Mouse (Mus musculus) testis, adult 2 months (tissue): ENCODE data around the gene Tnfrsf17. TPM values are rescaled to one million over a fixed set of nuclear protein-coding genes. Genes with fewer than 3 reads are reported as not detected.

Source experiments
- H3K27ac ChIP-seq: fragments of 200-500 bp; 2 replicates; pipeline ENCODE4 v1.5.1; 2012; ENCODE audit warnings: low read depth, low read length; ENCODE audit not compliant: control insufficient read depth, insufficient read depth
- H3K27me3 ChIP-seq: fragments of 200-500 bp; 2 replicates; pipeline ENCODE4 v1.6.1; 2012; ENCODE audit warnings: mild to moderate bottlenecking, low read length, moderate library complexity; ENCODE audit not compliant: control insufficient read depth, insufficient read depth
- H3K36me3 ChIP-seq: fragments of 200-500 bp; 2 replicates; pipeline ENCODE4 v1.6.1; 2012; ENCODE audit warnings: mild to moderate bottlenecking, low read length; ENCODE audit not compliant: control insufficient read depth, insufficient read depth
- H3K4me1 ChIP-seq: fragments of 200-500 bp; 2 replicates; pipeline ENCODE4 v1.6.1; 2012; ENCODE audit warnings: low read length; ENCODE audit not compliant: control insufficient read depth, insufficient read depth
- H3K4me3 ChIP-seq: fragments of 200-500 bp; 2 replicates; pipeline ENCODE4 v1.5.1; 2012; ENCODE audit warnings: low read depth, mild to moderate bottlenecking, low read length, moderate library complexity, mixed read lengths; ENCODE audit not compliant: control insufficient read depth
- CTCF ChIP-seq: fragments of 200-500 bp; IDR thresholded peaks from 2 replicates; pipeline ENCODE4 v1.5.1; 2012; ENCODE audit warnings: low read depth, mild to moderate bottlenecking, inconsistent platforms, low read length, moderate library complexity; ENCODE audit not compliant: control insufficient read depth, insufficient read depth, insufficient replicate concordance
- POLR2A ChIP-seq: fragments of 200-500 bp; IDR thresholded peaks from 2 replicates; pipeline ENCODE4 v1.6.1; 2012; ENCODE audit warnings: low read depth, mild to moderate bottlenecking, inconsistent platforms, low read length, moderate library complexity; ENCODE audit not compliant: control insufficient read depth
- polyA plus RNA-seq: library from polyadenylated mRNA; depleted of rRNA; stranded (reverse); fragments of >200 nt; gene quantifications from 2 replicates; pipeline ENCODE4 v1.2.3, GENCODE M21; 2012; rRNA removed

Gene Tnfrsf17
- polyA plus RNA-seq, 1 experiment, result not detected

DNA sequence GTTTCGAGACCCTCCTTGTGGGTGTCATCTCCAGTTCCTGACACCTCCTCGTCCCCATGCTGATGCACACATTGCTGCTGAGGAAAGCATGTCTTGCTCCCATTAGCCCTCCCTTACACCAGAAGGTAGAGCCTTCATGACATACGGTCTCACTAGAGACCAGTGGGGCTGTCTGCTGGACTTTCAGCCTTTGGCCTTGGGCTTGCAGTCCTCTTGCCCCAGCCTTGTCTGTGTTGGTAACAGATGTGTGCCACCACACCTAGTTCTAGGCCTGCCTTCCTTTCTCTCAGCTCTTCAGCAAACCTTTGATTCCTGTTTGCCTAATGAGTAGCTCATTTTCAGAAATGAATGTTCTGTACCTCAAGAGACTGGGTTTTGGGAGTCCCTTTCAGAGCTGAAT is 54.8 kb downstream of the Tnfrsf17 start:
- H3K4me3 ChIP-seq, result no peak overlapping the region
- no peaks in the 10 kb centered on the region; the same call in 1 of the 2 replicates for H3K4me1 ChIP-seq
- no peak for TF ChIP-seq CTCF
- TF ChIP-seq POLR2A, result no peak
- H3K36me3 ChIP-seq, result no peaks in the 10 kb centered on the region
- H3K27me3 ChIP-seq, result no peaks in the 10 kb centered on the region
- H3K27ac ChIP-seq, result no peak overlapping the region

DNA sequence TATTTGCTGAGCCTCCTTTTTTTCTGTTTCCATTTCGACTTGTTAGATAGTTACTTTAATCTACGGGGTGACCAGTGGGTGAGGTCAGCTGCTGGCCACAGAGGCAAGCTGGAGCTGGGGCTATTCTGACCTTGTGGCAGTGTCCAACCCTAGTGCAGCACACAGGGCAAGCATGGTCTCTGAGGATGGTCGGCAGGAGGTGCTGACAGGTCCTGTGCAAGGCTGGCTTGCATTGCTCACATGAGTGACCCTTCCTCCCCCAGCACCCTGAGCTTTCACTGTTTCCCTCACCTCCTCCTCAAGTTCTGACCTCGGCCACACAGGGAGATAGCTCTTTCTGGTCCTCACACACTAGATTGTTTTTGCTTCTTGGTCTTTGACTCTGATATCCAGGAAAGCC is 55.5 kb downstream of the Tnfrsf17 start:
- H3K4me3 ChIP-seq, result no peak overlapping the region

DNA sequence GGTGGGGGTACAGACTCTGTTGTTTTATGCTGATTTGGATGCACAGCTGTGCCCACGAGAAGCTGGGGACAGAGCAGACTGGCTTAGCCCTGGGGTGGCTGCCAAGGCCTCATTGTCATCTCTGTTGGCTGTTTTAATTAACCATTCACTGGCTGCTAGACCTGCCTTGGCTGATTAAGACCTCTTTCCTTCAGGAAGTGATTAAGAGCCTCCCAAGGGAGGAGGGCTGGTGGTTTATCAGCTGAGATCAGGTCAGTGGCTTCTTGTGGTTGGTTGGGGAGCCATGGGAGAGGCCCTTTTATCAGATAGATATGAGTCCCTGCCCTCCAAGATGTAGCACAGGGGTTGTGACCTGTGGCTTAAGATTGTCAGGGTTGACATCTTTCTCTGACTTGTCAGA is 56.0 kb downstream of the Tnfrsf17 start:
- no peaks in the 10 kb centered on the region; the same call in 1 of the 2 replicates for H3K4me1 ChIP-seq
- H3K27ac ChIP-seq, result no peak overlapping the region
- H3K27me3 ChIP-seq, result no peaks in the 10 kb centered on the region
- no peak overlapping the region for H3K4me3 ChIP-seq
- no peaks in the 10 kb centered on the region for H3K36me3 ChIP-seq
- TF ChIP-seq CTCF (no peak), POLR2A (no peak)

More for the DNA sequence above, 55.5 kb downstream of the Tnfrsf17 start:
- TF ChIP-seq CTCF (no peak), POLR2A (no peak)
- no peak overlapping the region for H3K27ac ChIP-seq
- H3K36me3 ChIP-seq, result no peaks in the 10 kb centered on the region
- H3K4me1 ChIP-seq, result no peaks in the 10 kb centered on the region; the same call in 1 of the 2 replicates
- H3K27me3 ChIP-seq, result no peaks in the 10 kb centered on the region

Other genes starting within 250 kb of the Tnfrsf17 start
- 14.7 and 17.7 TPM in 2 replicates for gene Litaf, start 247.7 kb upstream of the Tnfrsf17 start, polyA plus RNA-seq
- 9.0 and 11.6 TPM in 2 replicates for gene Txndc11, start 179.2 kb upstream of the Tnfrsf17 start, polyA plus RNA-seq
- gene Zc3h7a, start 137.4 kb upstream of the Tnfrsf17 start, polyA plus RNA-seq, result 42.5 and 51.5 TPM in 2 replicates
- 7.1 and 8.3 TPM in 2 replicates for gene Rsl1d1, start 110.5 kb upstream of the Tnfrsf17 start, polyA plus RNA-seq
- 15.4 and 18.1 TPM in 2 replicates for gene Gspt1, start 59.5 kb upstream of the Tnfrsf17 start, polyA plus RNA-seq
- gene Snx29, start 9.1 kb downstream of the Tnfrsf17 start, polyA plus RNA-seq, result 6.1 and 7.7 TPM in 2 replicates